Mouse (Mus musculus) neutrophil, adult 5-6 weeks (primary cell): ENCODE results near the gene Tssk1. TPM values are rescaled to one million over a fixed set of nuclear protein-coding genes. Genes with fewer than 3 reads are reported as not detected.

ENCODE experiments used
- ATAC-seq: fragments of 151-379, 151-347 bp; 2 replicates; pipeline ENCODE4 v1.8.0; 2017; ENCODE audit warnings: mild to moderate bottlenecking, moderate TSS enrichment; ENCODE audit not compliant: insufficient number of reproducible peaks, poor library complexity, low FRiP score, severe bottlenecking; ENCODE audit errors: extremely low read depth
- total RNA-seq: library from RNA; stranded (forward); fragments of 200-1000 nt; gene quantifications from 2 replicates; pipeline ENCODE4 v1.2.3, GENCODE M21; 2017

Gene Tssk1
- total RNA-seq, 1 experiment from 2014 or later = not detected

- peak; percentile 92 for ATAC-seq
Measured at GRCm38 (mm10) chr16:17891567-17891959, 2.5 kb upstream of the Tssk1 start, which contains the start of gene Gm20518. Gene Gm20518 (minus strand): TSS chr16:17891671.

GRCm38 (mm10) chr16:17892606-17893005 is 1.4 kb upstream of the Tssk1 start:
- ATAC-seq = no peak

GRCm38 (mm10) chr16:17896091-17896490 is 2.1 kb downstream of the Tssk1 start:
- ATAC-seq = no peak

- ATAC-seq = no peak
Measured at GRCm38 (mm10) chr16:17898462-17898861, 4.4 kb downstream of the Tssk1 start, which contains the start of the genes Dgcr2 and Tssk2. Gene Dgcr2 (minus strand): TSS chr16:17898562. Gene Tssk2 (plus strand): TSS chr16:17898637.

- peak; percentile 96 for ATAC-seq
Measured at GRCm38 (mm10) chr16:17911052-17911595, 17.1 kb downstream of the Tssk1 start, which contains the start of gene Ess2. Gene Ess2 (minus strand): TSS chr16:17911348.

GRCm38 (mm10) chr16:17914307-17915249 is 20.6 kb downstream of the Tssk1 start, which contains the start of gene Gsc2:
Gene Gsc2 (minus strand): TSS chr16:17915059.
- ATAC-seq = no peak

- ATAC-seq = no peak
Measured at GRCm38 (mm10) chr16:17920586-17920985, 26.6 kb downstream of the Tssk1 start.

- peak; percentile 92 for ATAC-seq
Measured at GRCm38 (mm10) chr16:17921325-17922162, 27.5 kb downstream of the Tssk1 start.

- ATAC-seq = no peak
Measured at GRCm38 (mm10) chr16:17922163-17922538, 28.1 kb downstream of the Tssk1 start.

GRCm38 (mm10) chr16:17927351-17928082 is 33.5 kb downstream of the Tssk1 start:
- no peak for ATAC-seq

GRCm38 (mm10) chr16:17928087-17928580 is 34.1 kb downstream of the Tssk1 start, which contains the start of gene Slc25a1:
Gene Slc25a1 (minus strand): TSS chr16:17928219.
- ATAC-seq = no peak

- ATAC-seq = peak; percentile 83
Measured at GRCm38 (mm10) chr16:17928627-17929104, 34.6 kb downstream of the Tssk1 start.

- no peak for ATAC-seq
Measured at GRCm38 (mm10) chr16:17929211-17929610, 35.2 kb downstream of the Tssk1 start.

- ATAC-seq = no peak
Measured at GRCm38 (mm10) chr16:17929631-17930030, 35.6 kb downstream of the Tssk1 start.

GRCm38 (mm10) chr16:17931906-17932460 is 38.0 kb downstream of the Tssk1 start:
- no peak for ATAC-seq

GRCm38 (mm10) chr16:17933594-17934444 is 39.8 kb downstream of the Tssk1 start:
- no peak for ATAC-seq

GRCm38 (mm10) chr16:17934445-17934910 is 40.5 kb downstream of the Tssk1 start:
- no peak for ATAC-seq
